In genomic region chr11:116619156-116619555, GRCm38 (mm10) we compare ENCODE assay signal across 13 mouse cellular contexts. TPM values are rescaled to one million over a fixed set of nuclear protein-coding genes. Genes with fewer than 3 reads are reported as not detected.
DNase-seq lines count a peak whose midpoint lies in the region; ATAC-seq lines count a peak whose summit lies in the region.
"Had no signal": no experiment of that assay in that cellular context is flagged by ENCODE, and none has a peak within 500 bp of the region (broad histone marks: within the 10 kb centered on the region; RNA-seq: fewer than 3 reads in every experiment).

No protein-coding gene starts in this region.

- DNase-seq in embryonic facial prominence, embryonic 10.5 days (ENCODE audit: low spot score), result no peak
- no peak for DNase-seq in thymus, postnatal 10 days (ENCODE audit: low spot score in 2 of 2)
- no peak for DNase-seq in natural killer cell, adult 2 months (ENCODE audit: low spot score in 2 of 2)

- H3K4me2 ChIP-seq in embryonic facial prominence, embryonic 15.5 days (replicated peaks), result no peak overlapping the region
- peak overlapping the region; percentile 93 for H3K4me2 ChIP-seq in liver, embryonic 15.5 days
- H3K4me2 ChIP-seq in neural tube, embryonic 13.5 days, result peak overlapping the region; percentile 25; the same call in 1 of the 2 replicates
- H3K4me2 ChIP-seq: embryonic facial prominence, embryonic 13.5 days had no signal

- H3K4me1 ChIP-seq in embryonic facial prominence, embryonic 15.5 days, result peaks cover 79% of the 10 kb centered on the region
- H3K4me1 ChIP-seq in embryonic facial prominence, embryonic 10.5 days, result peaks cover 81% of the 10 kb centered on the region
- peaks cover 94% of the 10 kb centered on the region for H3K4me1 ChIP-seq in megakaryocyte, embryonic 14.5 days
- H3K4me1 ChIP-seq in liver, embryonic 15.5 days (replicated peaks), result peaks cover 99% of the 10 kb centered on the region
- peaks cover 54% of the 10 kb centered on the region for H3K4me1 ChIP-seq in neural tube, embryonic 13.5 days (replicated peaks)

- H3K36me3 ChIP-seq in embryonic facial prominence, embryonic 15.5 days, result no peaks in the 10 kb centered on the region
- no peaks in the 10 kb centered on the region for H3K36me3 ChIP-seq in embryonic facial prominence, embryonic 10.5 days (replicated peaks)
- peaks cover 71% of the 10 kb centered on the region for H3K36me3 ChIP-seq in megakaryocyte, embryonic 14.5 days (replicated peaks; ENCODE audit: low read length)
- no peaks in the 10 kb centered on the region for H3K36me3 ChIP-seq in liver, embryonic 15.5 days (replicated peaks)
- H3K36me3 ChIP-seq in neural tube, embryonic 13.5 days, result no peaks in the 10 kb centered on the region
- H3K36me3 ChIP-seq: embryonic facial prominence, embryonic 13.5 days had no signal

- H3K27me3 ChIP-seq in embryonic facial prominence, embryonic 15.5 days, result no peaks in the 10 kb centered on the region; the same call in 1 of the 2 replicates
- peaks cover 39% of the 10 kb centered on the region for H3K27me3 ChIP-seq in embryonic facial prominence, embryonic 10.5 days (replicated peaks; ENCODE audit: low read depth, poor library complexity, severe bottlenecking)
- H3K27me3 ChIP-seq in megakaryocyte, embryonic 14.5 days (replicated peaks), result no peaks in the 10 kb centered on the region
- no peaks in the 10 kb centered on the region for H3K27me3 ChIP-seq in liver, embryonic 15.5 days
- H3K27me3 ChIP-seq in neural tube, embryonic 13.5 days, result peaks cover 17% of the 10 kb centered on the region

- no peak for ATAC-seq in embryonic facial prominence, embryonic 15.5 days (ENCODE audit: insufficient number of reproducible peaks, low FRiP score, low TSS enrichment, low read depth)
- no peak for ATAC-seq in megakaryocyte, adult 5-6 weeks (ENCODE audit: poor library complexity, severe bottlenecking)
- ATAC-seq in liver, embryonic 15.5 days (ENCODE audit: insufficient read depth), result no peak
- ATAC-seq in neural tube, embryonic 13.5 days (ENCODE audit: low read depth), result no peak

- H3K9ac ChIP-seq in embryonic facial prominence, embryonic 15.5 days, result no peak overlapping the region
- H3K9ac ChIP-seq in liver, embryonic 15.5 days, result 0 out of 2 replicates have a peak overlapping the region, but pooled peaks have one; percentile 7
- H3K9ac ChIP-seq in neural tube, embryonic 13.5 days, result no peak overlapping the region
- H3K9ac ChIP-seq: embryonic facial prominence, embryonic 13.5 days had no signal

- H3K27ac ChIP-seq in embryonic facial prominence, embryonic 15.5 days (replicated peaks), result 0 out of 2 replicates have a peak overlapping the region, but pooled peaks have one; percentile 12
- no peak overlapping the region for H3K27ac ChIP-seq in embryonic facial prominence, embryonic 10.5 days (replicated peaks)
- H3K27ac ChIP-seq in liver, embryonic 15.5 days (replicated peaks), result peak overlapping the region; percentile 93
- peak overlapping the region; percentile 53 for H3K27ac ChIP-seq in neural tube, embryonic 13.5 days (replicated peaks)
- H3K27ac ChIP-seq: embryonic facial prominence, embryonic 13.5 days had no signal

- WGBS in embryonic facial prominence, embryonic 15.5 days, result 70% methylated on average over 7 of the region's 7 CpGs
- WGBS in embryonic facial prominence, embryonic 10.5 days, result 87% methylated on average over 7 of the region's 7 CpGs
- WGBS in liver, embryonic 15.5 days (ENCODE audit: insufficient replicate concordance), result 83% methylated on average over 7 of the region's 7 CpGs
- WGBS in neural tube, embryonic 13.5 days, result 65% methylated on average over 7 of the region's 7 CpGs

- H3K9me3 ChIP-seq in embryonic facial prominence, embryonic 15.5 days (replicated peaks), result no peaks in the 10 kb centered on the region
- no peaks in the 10 kb centered on the region for H3K9me3 ChIP-seq in embryonic facial prominence, embryonic 10.5 days
- H3K9me3 ChIP-seq in megakaryocyte, embryonic 14.5 days, result no peaks in the 10 kb centered on the region
- no peaks in the 10 kb centered on the region for H3K9me3 ChIP-seq in liver, embryonic 15.5 days (replicated peaks)
- no peaks in the 10 kb centered on the region for H3K9me3 ChIP-seq in neural tube, embryonic 13.5 days
- H3K9me3 ChIP-seq: embryonic facial prominence, embryonic 13.5 days had no signal

- H3K4me3 ChIP-seq in embryonic facial prominence, embryonic 15.5 days (replicated peaks), result no peak overlapping the region
- H3K4me3 ChIP-seq in embryonic facial prominence, embryonic 10.5 days, result no peak overlapping the region
- H3K4me3 ChIP-seq in megakaryocyte, embryonic 14.5 days (replicated peaks), result peak overlapping the region; percentile 86
- no peak overlapping the region for H3K4me3 ChIP-seq in liver, embryonic 15.5 days (replicated peaks)
- no peak overlapping the region for H3K4me3 ChIP-seq in neural tube, embryonic 13.5 days
- H3K4me3 ChIP-seq: embryonic facial prominence, embryonic 13.5 days had no signal

RNA-seq across cellular contexts. Expression of gene Rhbdf2, which starts 7.7 kb away (rescaled TPM):
- 8.3 and 8.8 TPM in 2 replicates for polyA plus RNA-seq in embryonic facial prominence, embryonic 15.5 days (2015; fragmentation: Nextera tagmentation; extraction: Ambion mirVana)
- 5.5 and 6.1 TPM in 2 replicates for polyA plus RNA-seq in embryonic facial prominence, embryonic 10.5 days (2016; fragmentation: Nextera tagmentation; extraction: Ambion mirVana)
- polyA plus RNA-seq in megakaryocyte, embryonic 14.5 days (2012; ENCODE audit: insufficient read depth, low replicate concordance), result 22.9 and 66.2 TPM in 2 replicates
- 20.9 and 21.8 TPM in 2 replicates for total RNA-seq in megakaryocyte, adult 5-6 weeks (2015)
- total RNA-seq in megakaryocyte, adult 5-6 weeks (2017), result 16.2 TPM in 2 replicates
- 7.2 and 7.5 TPM in 2 replicates for polyA plus RNA-seq in liver, embryonic 15.5 days (2015; fragmentation: Nextera tagmentation; extraction: Ambion mirVana)
- 3.7 TPM in 2 replicates for polyA plus RNA-seq in neural tube, embryonic 13.5 days (2015; fragmentation: Nextera tagmentation; extraction: Ambion mirVana)

RNA-seq across cellular contexts. Expression of gene Aanat, which starts 32.9 kb away (rescaled TPM):
- polyA plus RNA-seq in embryonic facial prominence, embryonic 15.5 days (2015; fragmentation: Nextera tagmentation; extraction: Ambion mirVana), result not detected in 2 replicates
- polyA plus RNA-seq in embryonic facial prominence, embryonic 10.5 days (2016; fragmentation: Nextera tagmentation; extraction: Ambion mirVana), result not detected in 2 replicates
- 0.21 and 2.2 TPM in 2 replicates for polyA plus RNA-seq in megakaryocyte, embryonic 14.5 days (2012; ENCODE audit: insufficient read depth, low replicate concordance)
- total RNA-seq in megakaryocyte, adult 5-6 weeks (2015), result not detected in 2 replicates
- total RNA-seq in megakaryocyte, adult 5-6 weeks (2017), result not detected in 2 replicates
- not detected in 2 replicates for polyA plus RNA-seq in liver, embryonic 15.5 days (2015; fragmentation: Nextera tagmentation; extraction: Ambion mirVana)
- polyA plus RNA-seq in neural tube, embryonic 13.5 days (2015; fragmentation: Nextera tagmentation; extraction: Ambion mirVana), result 0.18 TPM in 1 of 2 replicates, not detected in the other
- total RNA-seq: gastrocnemius, adult 8-10 months; megakaryocyte-erythroid progenitor cell, adult 5-6 weeks; MEL had no signal
- polyA plus RNA-seq: embryonic facial prominence, embryonic 13.5 days; hindbrain, embryonic 11.5 days had no signal

RNA-seq across cellular contexts. Expression of gene Prcd, which starts 34.2 kb away (rescaled TPM):
- polyA plus RNA-seq in embryonic facial prominence, embryonic 15.5 days (2015; fragmentation: Nextera tagmentation; extraction: Ambion mirVana), result 3.6 and 3.8 TPM in 2 replicates
- polyA plus RNA-seq in embryonic facial prominence, embryonic 10.5 days (2016; fragmentation: Nextera tagmentation; extraction: Ambion mirVana), result 0.76 and 1.2 TPM in 2 replicates
- not detected in 2 replicates for polyA plus RNA-seq in megakaryocyte, embryonic 14.5 days (2012; ENCODE audit: insufficient read depth, low replicate concordance)
- total RNA-seq in megakaryocyte, adult 5-6 weeks (2015), result 0.80 TPM in 1 of 2 replicates, not detected in the other
- total RNA-seq in megakaryocyte, adult 5-6 weeks (2017), result not detected in 2 replicates
- 0.16 and 0.29 TPM in 2 replicates for polyA plus RNA-seq in liver, embryonic 15.5 days (2015; fragmentation: Nextera tagmentation; extraction: Ambion mirVana)
- polyA plus RNA-seq in neural tube, embryonic 13.5 days (2015; fragmentation: Nextera tagmentation; extraction: Ambion mirVana), result 1.9 and 2.3 TPM in 2 replicates

RNA-seq across cellular contexts. Expression of gene Cygb, which starts 35.0 kb away (rescaled TPM):
- polyA plus RNA-seq in embryonic facial prominence, embryonic 15.5 days (2015; fragmentation: Nextera tagmentation; extraction: Ambion mirVana), result 32.7 and 33.3 TPM in 2 replicates
- 5.0 and 5.7 TPM in 2 replicates for polyA plus RNA-seq in embryonic facial prominence, embryonic 10.5 days (2016; fragmentation: Nextera tagmentation; extraction: Ambion mirVana)
- polyA plus RNA-seq in megakaryocyte, embryonic 14.5 days (2012; ENCODE audit: insufficient read depth, low replicate concordance), result not detected in 2 replicates
- not detected in 2 replicates for total RNA-seq in megakaryocyte, adult 5-6 weeks (2015)
- total RNA-seq in megakaryocyte, adult 5-6 weeks (2017), result not detected in 2 replicates
- 0.84 and 1.0 TPM in 2 replicates for polyA plus RNA-seq in liver, embryonic 15.5 days (2015; fragmentation: Nextera tagmentation; extraction: Ambion mirVana)
- polyA plus RNA-seq in neural tube, embryonic 13.5 days (2015; fragmentation: Nextera tagmentation; extraction: Ambion mirVana), result 16.1 and 17.2 TPM in 2 replicates
- total RNA-seq: megakaryocyte-erythroid progenitor cell, adult 5-6 weeks had no signal

RNA-seq across cellular contexts. Expression of gene Ube2o, which starts 37.9 kb away (rescaled TPM):
- polyA plus RNA-seq in embryonic facial prominence, embryonic 15.5 days (2015; fragmentation: Nextera tagmentation; extraction: Ambion mirVana), result 14.2 and 14.6 TPM in 2 replicates
- 12.0 and 12.4 TPM in 2 replicates for polyA plus RNA-seq in embryonic facial prominence, embryonic 10.5 days (2016; fragmentation: Nextera tagmentation; extraction: Ambion mirVana)
- polyA plus RNA-seq in megakaryocyte, embryonic 14.5 days (2012; ENCODE audit: insufficient read depth, low replicate concordance), result 67.5 and 115 TPM in 2 replicates
- 2.9 and 6.6 TPM in 2 replicates for total RNA-seq in megakaryocyte, adult 5-6 weeks (2015)
- total RNA-seq in megakaryocyte, adult 5-6 weeks (2017), result 4.8 and 7.7 TPM in 2 replicates
- polyA plus RNA-seq in liver, embryonic 15.5 days (2015; fragmentation: Nextera tagmentation; extraction: Ambion mirVana), result 38.1 and 51.7 TPM in 2 replicates
- 20.1 and 24.6 TPM in 2 replicates for polyA plus RNA-seq in neural tube, embryonic 13.5 days (2015; fragmentation: Nextera tagmentation; extraction: Ambion mirVana)
